Mouse (Mus musculus) hindbrain, embryonic 14.5 days (tissue): ENCODE measurements around the gene Fbxo9. TPM values are rescaled to one million over a fixed set of nuclear protein-coding genes. Genes with fewer than 3 reads are reported as not detected.
"Not testable (repeated sequence)": the region's sequence is repeated elsewhere in the genome, so short reads cannot be mapped to it uniquely, and the experiment has no call there.

Source experiments
- ATAC-seq: fragments of 200-750 bp; cut with Nextera tagmentation; 2 replicates; pipeline ENCODE4 v1.8.0; 2017; ENCODE audit warnings: moderate number of reproducible peaks, mild to moderate bottlenecking, moderate TSS enrichment, moderate library complexity; ENCODE audit not compliant: low FRiP score
- DNase-seq: peaks from one replicate; pipeline ENCODE4 v3.0.0-alpha.2; 2015; ENCODE audit warnings: low spot score
- H3K27ac ChIP-seq: fragments of 300-500 bp; sonication (generic); 2 replicates; pipeline ENCODE4 v1.5.1; 2014; ENCODE audit warnings: mild to moderate bottlenecking, moderate library complexity
- H3K27me3 ChIP-seq: fragments of 300-500 bp; sonication (generic); 2 replicates; pipeline ENCODE4 v1.6.1; 2014; ENCODE audit warnings: mild to moderate bottlenecking, low read length, mixed read lengths; ENCODE audit not compliant: control insufficient read depth, insufficient read depth
- H3K36me3 ChIP-seq: fragments of 300-500 bp; sonication (generic); replicated peaks from 2 replicates; pipeline ENCODE4 v1.6.1; 2014; ENCODE audit not compliant: control insufficient read depth, insufficient read depth
- H3K4me1 ChIP-seq: fragments of 300-500 bp; sonication (generic); replicated peaks from 2 replicates; pipeline ENCODE4 v1.6.1; 2014; ENCODE audit warnings: antibody characterized with exemption, low read length, mixed read lengths; ENCODE audit not compliant: control insufficient read depth, insufficient read depth
- H3K4me2 ChIP-seq: fragments of 300-500 bp; sonication (generic); replicated peaks from 2 replicates; pipeline ENCODE4 v1.6.1; 2014; ENCODE audit warnings: mild to moderate bottlenecking, moderate library complexity
- H3K4me3 ChIP-seq: fragments of 300-500 bp; sonication (generic); replicated peaks from 2 replicates; pipeline ENCODE4 v1.5.1; 2014; ENCODE audit warnings: mild to moderate bottlenecking, low read length
- H3K9ac ChIP-seq: fragments of 300-500 bp; sonication (generic); 2 replicates; pipeline ENCODE4 v1.6.1; 2014
- H3K9me3 ChIP-seq: fragments of 300-500 bp; sonication (generic); 2 replicates; pipeline ENCODE4 v1.6.1; 2016; ENCODE audit warnings: low read length; ENCODE audit not compliant: control insufficient read depth
- whole genome bisulfite sequencing: fragments of 180-500 bp; shearing (Covaris S2); extraction: QIAGEN DNeasy Blood & Tissue Kit; methylation state at CpG from one replicate; pipeline ENCODE4 v1.1.7; 2014; 5-methylcytosine and 5-hydroxymethylcytosine counted together
- polyA plus RNA-seq: library from polyadenylated mRNA; unstranded; fragments of >200 nt; fragmentation: Nextera tagmentation; extraction: Ambion mirVana; gene quantifications from 2 replicates; pipeline ENCODE4 v1.2.1, GENCODE M21; 2014

Gene Fbxo9
- polyA plus RNA-seq = 82.1 and 96.8 TPM in 2 replicates

DNA sequence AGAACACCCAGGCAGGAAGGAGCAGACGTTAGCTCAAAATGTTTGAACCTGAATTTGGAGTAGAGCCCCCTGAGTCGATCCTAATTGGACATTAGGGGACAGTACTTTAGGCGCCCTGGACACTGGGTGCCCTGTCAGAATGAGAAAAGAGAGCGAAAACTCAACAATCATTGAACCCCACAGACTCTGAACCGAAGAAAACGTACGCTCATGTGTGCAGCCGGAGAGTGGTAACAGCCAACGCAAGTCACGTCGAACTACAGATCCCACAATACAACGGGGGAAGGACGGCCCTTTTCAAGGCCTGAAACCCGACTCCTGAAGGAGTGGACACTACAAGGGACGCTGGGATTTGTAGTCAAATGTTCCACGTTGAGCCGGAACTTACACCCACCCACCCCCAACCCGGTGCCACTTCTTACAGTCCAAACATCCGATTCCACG is at the start of gene Fbxo9, which contains the start of gene Ick:
Gene Fbxo9, minus strand, starts transcription at position 270 of the 444 bp plus-strand sequence.
Gene Ick, plus strand, starts transcription at position 397 of the 444 bp plus-strand sequence.
- peaks cover 6% of the 10 kb centered on the region for H3K4me1 ChIP-seq
- peak within 1 kb of the TSS; percentile 72 for H3K4me2 ChIP-seq
- H3K36me3 ChIP-seq = no peaks in the 10 kb centered on the region
- WGBS = under 1% methylated on average over 20 of the region's 20 CpGs
- peak within 1 kb of the TSS; percentile 82 for H3K9ac ChIP-seq
- ATAC-seq = peak; percentile 94
- no peaks in the 10 kb centered on the region for H3K9me3 ChIP-seq
- H3K27me3 ChIP-seq = no peaks in the 10 kb centered on the region
- DNase-seq = peak; percentile 93
- peak within 1 kb of the TSS; percentile 71 for H3K4me3 ChIP-seq
- peak within 1 kb of the TSS; percentile 89 for H3K27ac ChIP-seq

DNA sequence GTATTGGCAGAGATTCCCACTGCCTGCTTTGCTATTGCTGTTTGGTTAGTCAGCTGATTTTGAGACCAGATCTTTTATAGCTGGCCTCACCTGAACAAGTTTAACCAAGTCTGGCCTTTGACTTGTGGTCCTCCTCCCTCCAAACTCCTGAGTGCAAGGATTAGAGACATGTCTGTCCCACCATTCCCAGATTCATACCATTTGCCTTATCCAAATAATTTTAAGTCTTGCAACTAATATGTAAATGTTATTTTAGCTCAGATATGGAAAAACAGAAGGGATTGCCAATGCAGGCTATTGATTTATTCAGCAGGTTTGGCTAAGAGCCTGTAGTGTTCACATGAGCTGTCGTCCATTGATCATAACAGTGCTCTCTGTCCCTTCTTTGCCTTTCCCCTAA is 48.4 kb upstream of the Fbxo9 start:
- no peak for ATAC-seq
- DNase-seq = no peak
- Histone ChIP-seq H3K4me3 (no peak overlapping the region), H3K4me2 (no peak overlapping the region), H3K27me3 (no peaks in the 10 kb centered on the region), H3K4me1 (no peaks in the 10 kb centered on the region), H3K36me3 (peaks cover 97% of the 10 kb centered on the region), H3K27ac (no peak overlapping the region), H3K9ac (no peak overlapping the region), H3K9me3 (no peaks in the 10 kb centered on the region)
- 100% methylated on average over 1 of the region's 1 CpGs for WGBS

GRCm38 (mm10) chr9:78154211-78154977 is 45.5 kb upstream of the Fbxo9 start:
- no peak for ATAC-seq
- DNase-seq = no peak
- no peaks in the 10 kb centered on the region for H3K27me3 ChIP-seq
- no peak overlapping the region for H3K27ac ChIP-seq
- H3K4me3 ChIP-seq = no peak overlapping the region
- H3K4me2 ChIP-seq = no peak overlapping the region
- WGBS = 88% methylated on average over 11 of the region's 11 CpGs
- H3K4me1 ChIP-seq = no peaks in the 10 kb centered on the region
- H3K9ac ChIP-seq = no peak overlapping the region
- no peaks in the 10 kb centered on the region for H3K9me3 ChIP-seq
- peaks cover 85% of the 10 kb centered on the region for H3K36me3 ChIP-seq

- H3K9me3 ChIP-seq, H3K4me1 ChIP-seq, DNase-seq, H3K27me3 ChIP-seq, ATAC-seq, H3K4me3 ChIP-seq, H3K27ac ChIP-seq, H3K4me2 ChIP-seq, H3K9ac ChIP-seq: not testable (repeated sequence)
- H3K36me3 ChIP-seq = peaks cover 56% of the 10 kb centered on the region
- 89% methylated on average over 2 of the region's 2 CpGs for WGBS
Observed at GRCm38 (mm10) chr9:78149770-78150169, 40.9 kb upstream of the Fbxo9 start.

DNA sequence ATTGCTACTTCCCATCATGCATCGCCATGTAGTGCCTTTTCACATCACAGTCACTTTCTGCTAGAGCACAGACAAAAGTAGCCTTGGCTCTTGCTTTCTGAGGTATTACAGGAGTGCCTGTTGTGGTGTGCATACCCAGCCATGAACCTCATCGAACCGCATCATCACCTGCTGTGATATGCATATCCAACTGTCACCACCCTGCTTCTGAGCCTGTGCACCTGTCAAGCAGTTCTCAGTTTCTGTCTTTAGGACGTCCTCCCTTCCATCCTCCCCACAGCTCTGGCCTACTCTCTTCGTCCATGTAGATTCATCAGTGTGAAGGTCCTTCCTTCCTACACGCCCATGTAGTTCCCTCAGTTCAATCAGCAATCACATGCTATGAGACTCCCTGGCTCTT is 39.3 kb upstream of the Fbxo9 start:
- Histone ChIP-seq H3K4me3 (no peak overlapping the region), H3K4me1 (no peaks in the 10 kb centered on the region), H3K36me3 (peaks cover 53% of the 10 kb centered on the region), H3K9me3 (no peaks in the 10 kb centered on the region), H3K4me2 (no peak overlapping the region), H3K9ac (no peak overlapping the region), H3K27ac (no peak overlapping the region), H3K27me3 (no peaks in the 10 kb centered on the region)
- no peak for ATAC-seq
- DNase-seq = no peak
- 91% methylated on average over 6 of the region's 6 CpGs for WGBS

DNA sequence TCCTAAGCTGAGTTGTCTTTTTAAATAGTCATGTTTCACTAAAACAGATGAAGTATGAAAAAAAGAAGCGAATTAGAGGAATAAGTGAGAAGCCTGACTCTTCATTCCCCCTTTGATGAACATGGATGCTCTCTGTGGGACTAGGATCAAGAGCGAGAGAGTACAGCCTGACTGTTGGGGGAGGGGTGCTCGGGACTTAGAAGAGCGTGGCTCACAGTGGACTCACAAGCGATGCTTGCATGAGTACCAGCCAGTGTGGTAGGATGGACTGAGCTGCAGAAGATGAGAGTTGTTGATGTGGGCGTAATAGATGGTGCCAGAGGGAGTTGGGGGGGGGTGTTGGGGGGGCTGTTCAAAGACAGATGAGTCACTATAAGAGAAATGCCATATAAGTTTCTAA is 37.8 kb upstream of the Fbxo9 start:
- H3K27me3 ChIP-seq = no peaks in the 10 kb centered on the region
- 82% methylated on average over 6 of the region's 6 CpGs for WGBS
- 0 out of 2 replicates have a peak, but pooled peaks cover 4% of the 10 kb centered on the region for H3K9me3 ChIP-seq
- H3K4me2 ChIP-seq = no peak overlapping the region
- H3K36me3 ChIP-seq = peaks cover 57% of the 10 kb centered on the region
- ATAC-seq (no peak), DNase-seq (no peak)
- H3K27ac ChIP-seq = no peak overlapping the region
- H3K4me3 ChIP-seq = no peak overlapping the region
- no peak overlapping the region for H3K9ac ChIP-seq
- H3K4me1 ChIP-seq = no peaks in the 10 kb centered on the region

DNA sequence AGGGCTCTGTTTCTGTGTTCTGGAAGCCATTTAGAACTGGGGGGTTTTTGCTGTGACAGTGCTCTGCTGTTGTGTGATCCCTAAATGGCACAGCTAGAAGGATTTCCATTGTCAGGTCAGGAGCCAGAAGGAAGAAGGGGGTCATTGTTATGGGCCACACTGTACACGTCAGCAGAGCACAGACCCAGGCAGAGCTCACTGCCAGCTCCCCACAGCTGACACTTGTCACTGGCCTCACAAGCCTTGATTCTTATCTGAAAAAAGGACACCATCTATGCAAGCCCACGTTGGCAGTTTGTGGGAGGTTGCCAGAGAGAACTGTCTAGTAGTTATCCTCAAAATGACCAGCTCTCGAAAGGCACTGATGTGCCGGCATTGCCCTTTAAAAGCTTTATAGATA is 37.2 kb upstream of the Fbxo9 start:
- Histone ChIP-seq H3K9ac (no peak overlapping the region), H3K27ac (no peak overlapping the region), H3K4me3 (no peak overlapping the region), H3K9me3 (0 out of 2 replicates have a peak, but pooled peaks cover 4% of the 10 kb centered on the region), H3K4me2 (no peak overlapping the region), H3K4me1 (no peaks in the 10 kb centered on the region), H3K36me3 (peaks cover 57% of the 10 kb centered on the region), H3K27me3 (no peaks in the 10 kb centered on the region)
- 64% methylated on average over 4 of the region's 4 CpGs for WGBS
- ATAC-seq = peak; percentile 49; the same call in 1 of the 2 replicates
- no peak for DNase-seq

- Histone ChIP-seq H3K9me3 (0 out of 2 replicates have a peak, but pooled peaks cover 4% of the 10 kb centered on the region), H3K27ac (no peak overlapping the region), H3K36me3 (peaks cover 74% of the 10 kb centered on the region), H3K27me3 (no peaks in the 10 kb centered on the region), H3K4me3 (no peak overlapping the region), H3K9ac (no peak overlapping the region), H3K4me2 (no peak overlapping the region), H3K4me1 (no peaks in the 10 kb centered on the region)
- WGBS = 96% methylated on average over 4 of the region's 4 CpGs
- no peak for ATAC-seq
- DNase-seq = no peak
Observed at GRCm38 (mm10) chr9:78139463-78139862, 30.6 kb upstream of the Fbxo9 start.

DNA sequence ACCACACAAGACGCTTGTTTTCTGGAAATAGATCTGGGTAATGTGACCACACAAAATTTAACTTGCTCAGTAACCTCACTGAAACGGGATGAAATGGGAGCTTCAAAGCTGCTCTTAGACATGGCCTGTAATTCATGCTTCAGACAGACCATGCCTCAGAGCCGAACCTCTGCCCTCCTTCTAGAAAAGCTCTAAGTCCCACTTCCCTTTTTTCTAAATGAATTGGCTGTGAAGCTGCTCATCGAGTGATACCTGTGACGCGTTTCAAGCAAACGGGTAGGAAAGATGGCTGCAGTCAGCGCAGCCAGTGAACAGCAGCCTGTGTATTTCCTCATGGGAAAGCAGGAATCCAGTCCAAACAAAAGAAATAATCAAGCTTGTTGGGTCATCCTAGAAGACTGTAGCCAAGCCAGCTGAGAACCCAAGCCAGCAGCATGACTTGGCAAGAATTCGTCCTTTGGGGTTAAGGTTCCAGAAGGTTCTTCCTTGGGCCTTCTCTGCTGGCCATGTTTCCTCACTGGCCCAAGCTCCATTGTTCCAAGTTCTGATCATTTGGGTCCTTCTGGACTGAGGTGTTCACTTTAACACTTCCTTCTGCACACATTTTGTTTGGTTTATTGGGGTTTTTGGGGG is 29.3 kb upstream of the Fbxo9 start:
- DNase-seq (no peak), ATAC-seq (no peak)
- Histone ChIP-seq H3K4me3 (no peak overlapping the region), H3K4me1 (no peaks in the 10 kb centered on the region), H3K27ac (no peak overlapping the region), H3K9me3 (0 out of 2 replicates have a peak, but pooled peaks cover 4% of the 10 kb centered on the region), H3K9ac (no peak overlapping the region), H3K36me3 (peaks cover 71% of the 10 kb centered on the region), H3K4me2 (no peak overlapping the region), H3K27me3 (no peaks in the 10 kb centered on the region)
- 93% methylated on average over 9 of the region's 9 CpGs for WGBS
